Mouse (Mus musculus): Measurements from ENCODE around the gene Klhl25.
"Not testable (repeated sequence)": the region's sequence is repeated elsewhere in the genome, so short reads cannot be mapped to it uniquely, and the experiment has no call there.

- TF ChIP-seq CTCF (IDR thresholded peaks at IDR 0.05; ENCODE audit: borderline replicate concordance, extremely low read depth, insufficient read depth, insufficient read length); POLR2A (IDR thresholded peaks at IDR 0.05; ENCODE audit: borderline replicate concordance, extremely low read depth, insufficient read depth, insufficient read length, poor library complexity, severe bottlenecking): not testable (repeated sequence)
Measured at GRCm38 (mm10) chr7:75915550-75915949, 67.4 kb downstream of the Klhl25 start.
